Mouse (Mus musculus): ENCODE measurements around the gene Tmprss9. TPM values are rescaled to one million over a fixed set of nuclear protein-coding genes. Genes with fewer than 3 reads are reported as not detected.

Gene Tmprss9
- polyA plus RNA-seq, 1 experiment from 2014 or later: 0.14 TPM

- Histone ChIP-seq H3K36me3 (no peaks in the 10 kb centered on the region), H3K4me1 (replicated peaks) (peaks cover 84% of the 10 kb centered on the region), H3K27ac (peak overlapping the region; percentile 45; the same call in 1 of the 2 replicates), H3K4me3 (peak overlapping the region; percentile 63), H3K9me3 (no peaks in the 10 kb centered on the region), H3K27me3 (ENCODE audit: insufficient read depth, poor library complexity, severe bottlenecking) (peaks cover 72% of the 10 kb centered on the region)
- peak; percentile 37 for DNase-seq (ENCODE audit: low spot score)
- under 1% methylated on average over 20 of the region's 20 CpGs for WGBS
These were observed 60.6 kb downstream of the Tmprss9 start for GRCm38 (mm10) chr10:80932206-80932605.

GRCm38 (mm10) chr10:80932700-80933420 is 61.2 kb downstream of the Tmprss9 start:
- DNase-seq (ENCODE audit: low spot score): no peak
- H3K27me3 ChIP-seq (ENCODE audit: insufficient read depth, poor library complexity, severe bottlenecking): peaks cover 78% of the 10 kb centered on the region
- no peaks in the 10 kb centered on the region for H3K36me3 ChIP-seq
- H3K27ac ChIP-seq: peak overlapping the region; percentile 45; the same call in 1 of the 2 replicates
- H3K9me3 ChIP-seq: no peaks in the 10 kb centered on the region
- H3K4me3 ChIP-seq: peak overlapping the region; percentile 63
- H3K4me1 ChIP-seq (replicated peaks): peaks cover 88% of the 10 kb centered on the region
- WGBS: 2% methylated on average over 17 of the region's 17 CpGs

- Histone ChIP-seq H3K9me3 (no peaks in the 10 kb centered on the region), H3K4me1 (replicated peaks) (peaks cover 94% of the 10 kb centered on the region), H3K27ac (no peak overlapping the region), H3K36me3 (no peaks in the 10 kb centered on the region), H3K4me3 (peak overlapping the region; percentile 63), H3K27me3 (ENCODE audit: insufficient read depth, poor library complexity, severe bottlenecking) (peaks cover 85% of the 10 kb centered on the region)
- WGBS: 3% methylated on average over 21 of the region's 21 CpGs
- peak; percentile 29 for DNase-seq (ENCODE audit: low spot score)
These were observed 61.9 kb downstream of the Tmprss9 start for GRCm38 (mm10) chr10:80933421-80933979.

GRCm38 (mm10) chr10:80934136-80934985 is 62.7 kb downstream of the Tmprss9 start:
- 31% methylated on average over 14 of the region's 14 CpGs for WGBS
- Histone ChIP-seq H3K36me3 (no peaks in the 10 kb centered on the region), H3K27ac (no peak overlapping the region), H3K4me3 (peak overlapping the region; percentile 63; the same call in 1 of the 2 replicates), H3K9me3 (no peaks in the 10 kb centered on the region), H3K27me3 (ENCODE audit: insufficient read depth, poor library complexity, severe bottlenecking) (peaks cover 93% of the 10 kb centered on the region), H3K4me1 (replicated peaks) (peaks cover 94% of the 10 kb centered on the region)
- no peak for DNase-seq (ENCODE audit: low spot score)

GRCm38 (mm10) chr10:80935241-80935640 is 63.6 kb downstream of the Tmprss9 start:
- H3K36me3 ChIP-seq: no peaks in the 10 kb centered on the region
- 6% methylated on average over 3 of the region's 3 CpGs for WGBS
- no peaks in the 10 kb centered on the region for H3K9me3 ChIP-seq
- H3K27me3 ChIP-seq (ENCODE audit: insufficient read depth, poor library complexity, severe bottlenecking): peaks cover 98% of the 10 kb centered on the region
- peak overlapping the region; percentile 50; the same call in 1 of the 2 replicates for H3K4me3 ChIP-seq
- 0 out of 2 replicates have a peak overlapping the region, but pooled peaks have one; percentile 81 for H3K27ac ChIP-seq
- H3K4me1 ChIP-seq (replicated peaks): peaks cover 97% of the 10 kb centered on the region
- DNase-seq (ENCODE audit: low spot score): no peak

GRCm38 (mm10) chr10:80935698-80936097 is 64.0 kb downstream of the Tmprss9 start:
- peak overlapping the region; percentile 81 for H3K27ac ChIP-seq
- H3K27me3 ChIP-seq (ENCODE audit: insufficient read depth, poor library complexity, severe bottlenecking): peaks cover 98% of the 10 kb centered on the region
- H3K36me3 ChIP-seq: no peaks in the 10 kb centered on the region
- peaks cover 97% of the 10 kb centered on the region for H3K4me1 ChIP-seq (replicated peaks)
- peak; percentile 41 for DNase-seq (ENCODE audit: low spot score)
- no peaks in the 10 kb centered on the region for H3K9me3 ChIP-seq
- WGBS: 6% methylated on average over 17 of the region's 17 CpGs
- H3K4me3 ChIP-seq: peak overlapping the region; percentile 50

GRCm38 (mm10) chr10:80936135-80936809 is 64.6 kb downstream of the Tmprss9 start:
- 3% methylated on average over 37 of the region's 37 CpGs for WGBS
- peak; percentile 61 for DNase-seq (ENCODE audit: low spot score)
- H3K4me1 ChIP-seq (replicated peaks): peaks cover 97% of the 10 kb centered on the region
- peaks cover 98% of the 10 kb centered on the region for H3K27me3 ChIP-seq (ENCODE audit: insufficient read depth, poor library complexity, severe bottlenecking)
- H3K36me3 ChIP-seq: no peaks in the 10 kb centered on the region
- H3K4me3 ChIP-seq: peak overlapping the region; percentile 50
- H3K27ac ChIP-seq: peak overlapping the region; percentile 81
- no peaks in the 10 kb centered on the region for H3K9me3 ChIP-seq

GRCm38 (mm10) chr10:80936810-80937164 is 65.1 kb downstream of the Tmprss9 start:
- no peak for DNase-seq (ENCODE audit: low spot score)
- Histone ChIP-seq H3K36me3 (no peaks in the 10 kb centered on the region), H3K4me1 (replicated peaks) (peaks cover 92% of the 10 kb centered on the region), H3K27ac (peak overlapping the region; percentile 81), H3K4me3 (peak overlapping the region; percentile 50), H3K9me3 (no peaks in the 10 kb centered on the region), H3K27me3 (ENCODE audit: insufficient read depth, poor library complexity, severe bottlenecking) (peaks cover 95% of the 10 kb centered on the region)
- 12% methylated on average over 6 of the region's 6 CpGs for WGBS

GRCm38 (mm10) chr10:80937646-80938045 is 66.0 kb downstream of the Tmprss9 start:
- Histone ChIP-seq H3K27me3 (ENCODE audit: insufficient read depth, poor library complexity, severe bottlenecking) (peaks cover 90% of the 10 kb centered on the region), H3K4me3 (no peak overlapping the region), H3K36me3 (no peaks in the 10 kb centered on the region), H3K4me1 (replicated peaks) (peaks cover 84% of the 10 kb centered on the region), H3K9me3 (no peaks in the 10 kb centered on the region), H3K27ac (0 out of 2 replicates have a peak overlapping the region, but pooled peaks have one; percentile 9)
- WGBS: 32% methylated on average over 8 of the region's 8 CpGs
- no peak for DNase-seq (ENCODE audit: low spot score)

- Histone ChIP-seq H3K36me3 (no peaks in the 10 kb centered on the region), H3K4me3 (peak overlapping the region; percentile 53), H3K27ac (peak overlapping the region; percentile 80), H3K27me3 (ENCODE audit: insufficient read depth, poor library complexity, severe bottlenecking) (peaks cover 77% of the 10 kb centered on the region), H3K9me3 (no peaks in the 10 kb centered on the region), H3K4me1 (replicated peaks) (peaks cover 73% of the 10 kb centered on the region)
- 12% methylated on average over 15 of the region's 15 CpGs for WGBS
- peak; percentile 65 for DNase-seq (ENCODE audit: low spot score)
These were observed 67.3 kb downstream of the Tmprss9 start for GRCm38 (mm10) chr10:80938831-80939550.

GRCm38 (mm10) chr10:80939671-80940070 is 68.0 kb downstream of the Tmprss9 start:
- no peaks in the 10 kb centered on the region for H3K9me3 ChIP-seq
- peaks cover 67% of the 10 kb centered on the region for H3K4me1 ChIP-seq (replicated peaks)
- DNase-seq (ENCODE audit: low spot score): peak; percentile 80
- no peaks in the 10 kb centered on the region for H3K36me3 ChIP-seq
- 7% methylated on average over 28 of the region's 28 CpGs for whole genome bisulfite sequencing
- H3K4me3 ChIP-seq: peak overlapping the region; percentile 53
- H3K27ac ChIP-seq: peak overlapping the region; percentile 80
- peaks cover 70% of the 10 kb centered on the region for H3K27me3 ChIP-seq (ENCODE audit: insufficient read depth, poor library complexity, severe bottlenecking)

Measured in hindbrain, embryonic 10.5 days (tissue).